ENCODE assay signal across 28 mouse cellular contexts in the genomic region with DNA sequence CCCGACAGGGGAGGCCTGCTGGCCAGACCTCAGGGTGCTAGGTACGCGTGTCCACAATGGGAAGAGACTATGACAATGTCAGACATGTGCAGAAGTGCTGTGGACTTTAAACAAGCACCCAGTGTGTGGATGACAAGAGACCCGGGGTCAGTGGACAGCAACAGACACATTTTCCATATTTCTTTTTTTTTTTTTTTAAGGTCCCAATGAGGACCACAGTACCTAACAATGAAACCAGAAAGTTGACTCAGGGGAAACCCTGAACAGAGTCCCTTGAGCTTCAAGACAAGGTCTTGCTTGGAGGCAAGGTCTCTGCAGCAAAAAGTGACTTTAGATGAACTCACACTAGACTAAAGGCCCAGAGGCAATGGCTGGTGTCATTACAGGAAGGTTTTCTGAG.
"Had no signal": no experiment of that assay in that cellular context is flagged by ENCODE, and none has a peak within 500 bp of the region (broad histone marks: within the 10 kb centered on the region; RNA-seq: fewer than 3 reads in every experiment).

No protein-coding gene starts in this region.

- H3K4me2 ChIP-seq: embryonic facial prominence, embryonic 12.5 days; embryonic facial prominence, embryonic 13.5 days; embryonic facial prominence, embryonic 15.5 days; forebrain, embryonic 12.5 days; forebrain, embryonic 13.5 days; forebrain, embryonic 15.5 days had no signal

- H3K9me3 ChIP-seq: embryonic facial prominence, embryonic 12.5 days; embryonic facial prominence, embryonic 13.5 days; embryonic facial prominence, embryonic 15.5 days; forebrain, embryonic 10.5 days; forebrain, embryonic 12.5 days; forebrain, embryonic 13.5 days; forebrain, embryonic 15.5 days had no signal

- DNase-seq: cerebellum, adult 2 months; cerebellum, adult 8-10 months; cerebellum, adult 9-10 months; cerebellum, adult 9-11 months; cerebellum, postnatal 10 days; cerebellum, postnatal 14 days; cerebellum, postnatal 25 days; cerebellum, postnatal 36 days; embryo, embryonic 11 days; forebrain, postnatal 0 days; gastrocnemius, adult 2 months; gastrocnemius, postnatal 10 days; gastrocnemius, postnatal 14 days; gastrocnemius, postnatal 25 days; gastrocnemius, postnatal 36 days; heart, adult 11 months; heart, adult 18-20 months; heart, adult 2 months had no signal

- H3K36me3 ChIP-seq: embryonic facial prominence, embryonic 12.5 days; embryonic facial prominence, embryonic 13.5 days; embryonic facial prominence, embryonic 15.5 days; forebrain, embryonic 10.5 days; forebrain, embryonic 12.5 days; forebrain, embryonic 15.5 days had no signal

- H3K9ac ChIP-seq: embryonic facial prominence, embryonic 12.5 days; embryonic facial prominence, embryonic 13.5 days; embryonic facial prominence, embryonic 15.5 days; forebrain, embryonic 12.5 days; forebrain, embryonic 13.5 days; forebrain, embryonic 15.5 days; forebrain, postnatal 0 days had no signal

- H3K27me3 ChIP-seq: forebrain, embryonic 15.5 days had no signal

- H3K27ac ChIP-seq: embryonic facial prominence, embryonic 12.5 days; embryonic facial prominence, embryonic 13.5 days; embryonic facial prominence, embryonic 15.5 days; forebrain, embryonic 10.5 days; forebrain, embryonic 12.5 days; forebrain, embryonic 13.5 days; forebrain, embryonic 15.5 days; gastrocnemius, adult 2 months; heart, adult 2 months had no signal

- ATAC-seq: forebrain, embryonic 13.5 days; forebrain, embryonic 14.5 days; forebrain, embryonic 15.5 days; forebrain, embryonic 16.5 days; forebrain, postnatal 0 days had no signal

- H3K4me3 ChIP-seq: embryonic facial prominence, embryonic 12.5 days; embryonic facial prominence, embryonic 13.5 days; embryonic facial prominence, embryonic 15.5 days; erythroblast, embryonic 14.5 days; forebrain, embryonic 10.5 days; forebrain, embryonic 12.5 days; forebrain, embryonic 13.5 days; forebrain, embryonic 15.5 days; gastrocnemius, adult 2 months; heart, adult 2 months had no signal
